In genomic region chr1:52955102-52955501, GRCm38 (mm10) we compare ENCODE assay signal across 8 mouse cellular contexts.
DNase-seq lines count a peak whose midpoint lies in the region; ATAC-seq and TF ChIP-seq lines count a peak whose summit lies in the region.

No protein-coding gene starts in this region.

- no peaks in the 10 kb centered on the region for H3K9me3 ChIP-seq in kidney, embryonic 15.5 days (replicated peaks)
- H3K9me3 ChIP-seq in E14TG2a.4 (ENCODE audit: low read length), result peaks cover 20% of the 10 kb centered on the region

- TF ChIP-seq POLR2A in small intestine, adult 2 months (IDR thresholded peaks at IDR 0.05; ENCODE audit: low read depth, low read length), result no peak

- H3K4me2 ChIP-seq in kidney, embryonic 15.5 days, result no peak overlapping the region

- H3K36me3 ChIP-seq in kidney, embryonic 15.5 days, result no peaks in the 10 kb centered on the region
- H3K36me3 ChIP-seq in E14TG2a.4 (ENCODE audit: insufficient read depth, low read length), result peaks cover 17% of the 10 kb centered on the region
- no peaks in the 10 kb centered on the region for H3K36me3 ChIP-seq in small intestine, adult 2 months (ENCODE audit: control insufficient read depth, insufficient read depth, low read length)

- 50% methylated on average over 6 of the region's 6 CpGs for WGBS in kidney, embryonic 15.5 days
- 23% methylated on average over 6 of the region's 6 CpGs for WGBS in small intestine, adult 2 months

- intact Hi-C loops in left cerebral cortex, postnatal 4 days (cut with DNase I), result no loop called here

- 0 out of 2 replicates have a peak, but pooled peaks cover 8% of the 10 kb centered on the region for H3K27me3 ChIP-seq in kidney, embryonic 15.5 days
- H3K27me3 ChIP-seq in E14TG2a.4 (ENCODE audit: insufficient read depth, low read length), result no peaks in the 10 kb centered on the region
- H3K27me3 ChIP-seq in small intestine, adult 2 months (ENCODE audit: control insufficient read depth, insufficient read depth, low read length), result no peaks in the 10 kb centered on the region

- no peak overlapping the region for H3K27ac ChIP-seq in kidney, embryonic 15.5 days
- H3K27ac ChIP-seq in small intestine, adult 2 months (ENCODE audit: insufficient read depth, low read depth, low read length), result peak overlapping the region; percentile 39; the same call in 1 of the 2 replicates

- TF ChIP-seq CTCF in E14TG2a.4 (conservative IDR thresholded peaks at IDR 0.05; ENCODE audit: low read length), result peak; percentile 74
- TF ChIP-seq CTCF in small intestine, adult 2 months (IDR thresholded peaks at IDR 0.05; ENCODE audit: extremely low read depth, insufficient read length, insufficient replicate concordance, low read depth, low read length), result peak; percentile 49; the same call in 1 of the 2 replicates

- no peak overlapping the region for H3K9ac ChIP-seq in kidney, embryonic 15.5 days

- ATAC-seq in kidney, embryonic 15.5 days (replicated peaks; ENCODE audit: low FRiP score), result no peak
- no peak for ATAC-seq in activated CD4-positive, CD25-positive, alpha-beta regulatory T cell, adult 4 months

- DNase-seq in kidney, adult 18-20 months, result peak; percentile 47
- peak; percentile 85 for DNase-seq in ZHBTc4 (ENCODE audit: low read depth, low spot score)
- peak; percentile 48 for DNase-seq in embryo, embryonic 11 days
- DNase-seq in left cerebral cortex, postnatal 4 days, result peak; percentile 29

- peaks cover 22% of the 10 kb centered on the region for H3K4me1 ChIP-seq in kidney, embryonic 15.5 days
- peaks cover 32% of the 10 kb centered on the region for H3K4me1 ChIP-seq in E14TG2a.4 (replicated peaks; ENCODE audit: low read depth, low read length)
- H3K4me1 ChIP-seq in small intestine, adult 2 months (ENCODE audit: control insufficient read depth, insufficient read depth, insufficient read length, low read length), result peaks cover 11% of the 10 kb centered on the region; the same call in 1 of the 2 replicates

- H3K4me3 ChIP-seq in kidney, embryonic 15.5 days (replicated peaks), result no peak overlapping the region
- peak overlapping the region; percentile 8; the same call in 1 of the 2 replicates for H3K4me3 ChIP-seq in E14TG2a.4 (replicated peaks; ENCODE audit: low read length)
- H3K4me3 ChIP-seq in small intestine, adult 2 months (ENCODE audit: low read depth, low read length), result no peak overlapping the region

Comparison
In these comparisons a context has a peak if more than half of its experiments do, and no peak if none do; other contexts are left out.
1. DNase-seq: peak in every context shown above with its lines; median percentile 85 in ZHBTc4; 48 in embryo, embryonic 11 days; 47 in kidney, adult 18-20 months; 29 in left cerebral cortex, postnatal 4 days.